7 mouse cellular contexts compared by ENCODE assay signal in genomic region chr4:31419240-31419639, GRCm38 (mm10).
DNase-seq lines count a peak whose midpoint lies in the region; ATAC-seq and TF ChIP-seq lines count a peak whose summit lies in the region.

No protein-coding gene starts in this region.

- no peaks in the 10 kb centered on the region; the same call in 1 of the 2 replicates for H3K9me3 ChIP-seq in forebrain, embryonic 12.5 days
- no peaks in the 10 kb centered on the region for H3K9me3 ChIP-seq in hindbrain, embryonic 12.5 days (replicated peaks)
- H3K9me3 ChIP-seq in midbrain, embryonic 11.5 days (ENCODE audit: control insufficient read depth, low read length): no peaks in the 10 kb centered on the region
- no peaks in the 10 kb centered on the region for H3K9me3 ChIP-seq in stomach, postnatal 0 days (ENCODE audit: control insufficient read depth, low read length)

- H3K27ac ChIP-seq in forebrain, embryonic 12.5 days: no peak overlapping the region
- H3K27ac ChIP-seq in hindbrain, embryonic 12.5 days: no peak overlapping the region
- H3K27ac ChIP-seq in midbrain, embryonic 11.5 days (ENCODE audit: low read depth, low read length): no peak overlapping the region
- no peak overlapping the region for H3K27ac ChIP-seq in stomach, postnatal 0 days (replicated peaks)

- peak; percentile 64 for DNase-seq in Muller cell, postnatal 12 days (ENCODE audit: inconsistent ontology term)
- DNase-seq in brain, embryonic 18.5 days (ENCODE audit: low read depth, low spot score): peak; percentile 71
- peak; percentile 9 to 30 for DNase-seq in layer of hippocampus, postnatal 36 days
- DNase-seq in midbrain, embryonic 11.5 days (ENCODE audit: low spot score, missing footprints): peak; percentile 95
- DNase-seq in stomach, postnatal 0 days (ENCODE audit: low spot score): peak; percentile 56

- H3K27me3 ChIP-seq in forebrain, embryonic 12.5 days: no peaks in the 10 kb centered on the region
- no peaks in the 10 kb centered on the region for H3K27me3 ChIP-seq in hindbrain, embryonic 12.5 days
- H3K27me3 ChIP-seq in midbrain, embryonic 11.5 days (ENCODE audit: control insufficient read depth, insufficient read depth, low read length): no peaks in the 10 kb centered on the region
- no peaks in the 10 kb centered on the region for H3K27me3 ChIP-seq in stomach, postnatal 0 days (ENCODE audit: control insufficient read depth, insufficient read depth, low read length)

- no peak for TF ChIP-seq EP300 in stomach, postnatal 0 days (optimal IDR thresholded peaks at IDR 0.05)

- ATAC-seq in forebrain, embryonic 12.5 days (ENCODE audit: low FRiP score): peak; percentile 56; the same call in 1 of the 2 replicates
- ATAC-seq in hindbrain, embryonic 12.5 days (ENCODE audit: low FRiP score): peak; percentile 46; the same call in 1 of the 2 replicates
- peak; percentile 55; the same call in 1 of the 2 replicates for ATAC-seq in midbrain, embryonic 11.5 days (ENCODE audit: low FRiP score)
- ATAC-seq in stomach, postnatal 0 days (ENCODE audit: low FRiP score, low TSS enrichment): no peak

- no peak overlapping the region for H3K9ac ChIP-seq in forebrain, embryonic 12.5 days
- H3K9ac ChIP-seq in hindbrain, embryonic 12.5 days: no peak overlapping the region
- H3K9ac ChIP-seq in midbrain, embryonic 11.5 days (ENCODE audit: low read length): no peak overlapping the region
- no peak overlapping the region for H3K9ac ChIP-seq in stomach, postnatal 0 days (ENCODE audit: low read length)

- peak; percentile 88 for TF ChIP-seq CTCF in stomach, postnatal 0 days (IDR thresholded peaks at IDR 0.05; ENCODE audit: low read depth)

- H3K36me3 ChIP-seq in forebrain, embryonic 12.5 days (replicated peaks): no peaks in the 10 kb centered on the region
- H3K36me3 ChIP-seq in hindbrain, embryonic 12.5 days: no peaks in the 10 kb centered on the region
- no peaks in the 10 kb centered on the region for H3K36me3 ChIP-seq in midbrain, embryonic 11.5 days (ENCODE audit: control insufficient read depth, insufficient read depth, low read length)
- no peaks in the 10 kb centered on the region for H3K36me3 ChIP-seq in stomach, postnatal 0 days (ENCODE audit: control insufficient read depth, insufficient read depth, low read length)

- no peak overlapping the region for H3K4me3 ChIP-seq in forebrain, embryonic 12.5 days (replicated peaks)
- H3K4me3 ChIP-seq in hindbrain, embryonic 12.5 days: no peak overlapping the region
- H3K4me3 ChIP-seq in midbrain, embryonic 11.5 days (ENCODE audit: low read depth, low read length): no peak overlapping the region
- no peak overlapping the region for H3K4me3 ChIP-seq in stomach, postnatal 0 days (ENCODE audit: low read depth, low read length)

- H3K4me1 ChIP-seq in forebrain, embryonic 12.5 days: no peaks in the 10 kb centered on the region
- H3K4me1 ChIP-seq in hindbrain, embryonic 12.5 days: peaks cover 3% of the 10 kb centered on the region; the same call in 1 of the 2 replicates
- no peaks in the 10 kb centered on the region for H3K4me1 ChIP-seq in midbrain, embryonic 11.5 days (ENCODE audit: control insufficient read depth, insufficient read depth, low read length)
- no peaks in the 10 kb centered on the region for H3K4me1 ChIP-seq in stomach, postnatal 0 days (replicated peaks; ENCODE audit: control insufficient read depth, insufficient read depth)

- 9% methylated on average over 6 of the region's 6 CpGs for WGBS in forebrain, embryonic 12.5 days
- WGBS in hindbrain, embryonic 12.5 days: 13% methylated on average over 6 of the region's 6 CpGs
- WGBS in midbrain, embryonic 11.5 days: 10% methylated on average over 6 of the region's 6 CpGs
- WGBS in stomach, postnatal 0 days: 6% methylated on average over 6 of the region's 6 CpGs

- H3K4me2 ChIP-seq in forebrain, embryonic 12.5 days: no peak overlapping the region
- no peak overlapping the region for H3K4me2 ChIP-seq in hindbrain, embryonic 12.5 days (replicated peaks)
- no peak overlapping the region for H3K4me2 ChIP-seq in midbrain, embryonic 11.5 days
- H3K4me2 ChIP-seq in stomach, postnatal 0 days (replicated peaks; ENCODE audit: low read depth): no peak overlapping the region

Comparison
In these comparisons a context has a peak if more than half of its experiments do, and no peak if none do; other contexts are left out.
1. DNase-seq: peak in every context shown above with its lines; median percentile 95 in midbrain, embryonic 11.5 days; 71 in brain, embryonic 18.5 days; 64 in Muller cell, postnatal 12 days; 56 in stomach, postnatal 0 days; 20 in layer of hippocampus, postnatal 36 days.